Comparison of ENCODE assay signal across 8 mouse cellular contexts in genomic region chr14:79327033-79327432, GRCm38 (mm10). TPM values are rescaled to one million over a fixed set of nuclear protein-coding genes. Genes with fewer than 3 reads are reported as not detected.
DNase-seq lines count a peak whose midpoint lies in the region; ATAC-seq and TF ChIP-seq lines count a peak whose summit lies in the region.

No protein-coding gene starts in this region.

- DNase-seq in gastrocnemius, postnatal 10 days, result peak; percentile 15
- no peak for DNase-seq in gastrocnemius, postnatal 25 days
- peak; percentile 53 for DNase-seq in thymus, postnatal 14 days
- no peak for DNase-seq in thymus, adult 18-20 months
- peak; percentile 42 to 44 for DNase-seq in cerebellum, adult 2 months
- no peak for DNase-seq in testis, postnatal 14 days (ENCODE audit: low spot score)

- H3K27ac ChIP-seq in cerebellum, adult 2 months (ENCODE audit: insufficient read depth, low read length), result no peak overlapping the region
- no peak overlapping the region for H3K27ac ChIP-seq in intestine, postnatal 0 days (ENCODE audit: low read depth, low read length)

- H3K36me3 ChIP-seq in intestine, postnatal 0 days (ENCODE audit: control insufficient read depth, insufficient read depth), result no peaks in the 10 kb centered on the region

- TF ChIP-seq CTCF in cerebellum, adult 2 months (IDR thresholded peaks at IDR 0.05; ENCODE audit: borderline replicate concordance, insufficient read depth, low read depth, low read length), result peak; percentile 55; the same call in 1 of the 2 replicates
- peak; percentile 75 for TF ChIP-seq CTCF in intestine, postnatal 0 days (IDR thresholded peaks at IDR 0.05; ENCODE audit: low read depth)

- no peak overlapping the region for H3K4me2 ChIP-seq in intestine, postnatal 0 days (replicated peaks; ENCODE audit: low read depth)

- H3K4me3 ChIP-seq in cerebellum, adult 2 months (replicated peaks; ENCODE audit: insufficient read depth, low read depth, low read length), result no peak overlapping the region
- no peak overlapping the region for H3K4me3 ChIP-seq in intestine, postnatal 0 days (ENCODE audit: low read depth, low read length)

- no peaks in the 10 kb centered on the region for H3K9me3 ChIP-seq in intestine, postnatal 0 days (ENCODE audit: control insufficient read depth)

- WGBS in cerebellum, adult 2 months, result 17% methylated on average over 5 of the region's 5 CpGs
- WGBS in intestine, postnatal 0 days, result 24% methylated on average over 5 of the region's 5 CpGs

- no peaks in the 10 kb centered on the region for H3K27me3 ChIP-seq in cerebellum, adult 2 months (ENCODE audit: control insufficient read depth, insufficient read depth, low read length)
- no peaks in the 10 kb centered on the region for H3K27me3 ChIP-seq in intestine, postnatal 0 days (replicated peaks; ENCODE audit: control insufficient read depth, insufficient read depth, low read length)

- no peak overlapping the region for H3K9ac ChIP-seq in intestine, postnatal 0 days (ENCODE audit: low read depth, low read length)

- TF ChIP-seq POLR2A in cerebellum, adult 2 months (IDR thresholded peaks at IDR 0.05; ENCODE audit: borderline replicate concordance, insufficient read depth, low read length), result no peak

- no peak for ATAC-seq in intestine, postnatal 0 days
- ATAC-seq in monocyte, adult 5-6 weeks (replicated peaks; ENCODE audit: insufficient number of reproducible peaks, low FRiP score, low TSS enrichment, poor library complexity, severe bottlenecking), result peak; percentile 41; the same call in 1 of the 2 replicates

- H3K4me1 ChIP-seq in cerebellum, adult 2 months (ENCODE audit: control insufficient read depth, insufficient read depth, low read length), result peaks cover 4% of the 10 kb centered on the region
- H3K4me1 ChIP-seq in intestine, postnatal 0 days (replicated peaks; ENCODE audit: control insufficient read depth, insufficient read depth, low read length), result no peaks in the 10 kb centered on the region

RNA-seq across cellular contexts. Expression of gene Rgcc, which starts 25.6 kb away (rescaled TPM):
- 10 to 100 TPM; 23.7 to 27.0 TPM for total RNA-seq in gastrocnemius, postnatal 10 days (2021)
- total RNA-seq in gastrocnemius, postnatal 25 days (2021), result 10 to 100 TPM; 35.0 to 36.2 TPM
- 41.5 and 45.1 TPM in 2 replicates for polyA plus RNA-seq in cerebellum, adult 2 months (2012; rRNA removed)
- polyA plus RNA-seq in intestine, postnatal 0 days (2015; fragmentation: Nextera tagmentation; extraction: Ambion mirVana), result 42.5 and 54.8 TPM in 2 replicates
- total RNA-seq in monocyte, adult 5-6 weeks (2017), result 7.0 to 54.6 TPM (median 29.0 TPM) in 3 replicates

Comparison
In these comparisons a context has a peak if more than half of its experiments do, and no peak if none do; other contexts are left out.
1. DNase-seq: peak in gastrocnemius, postnatal 10 days (single experiment), thymus, postnatal 14 days (single experiment) and cerebellum, adult 2 months (2 of 2); none in gastrocnemius, postnatal 25 days (single experiment), thymus, adult 18-20 months (0 of 2) and testis, postnatal 14 days (single experiment).